Mouse (Mus musculus): ENCODE measurements around the gene Srebf1. TPM values are rescaled to one million over a fixed set of nuclear protein-coding genes. Genes with fewer than 3 reads are reported as not detected.

The Srebf1 gene
- total and polyA plus RNA-seq, 2 experiments, result 151 to 580 TPM

- Histone ChIP-seq H3K79me2 (ENCODE audit: control insufficient read depth, insufficient read depth, low read length) (no peaks in the 10 kb centered on the region), H3K36me3 (ENCODE audit: control insufficient read depth, insufficient read depth, low read length) (peaks cover 4% of the 10 kb centered on the region; the same call in 1 of the 2 replicates), H3K4me3 (ENCODE audit: insufficient read depth, low read depth, low read length) (no peak overlapping the region), H3K27ac (replicated peaks; ENCODE audit: insufficient read depth, low read depth, low read length) (no peak overlapping the region), H3K4me1 (ENCODE audit: control insufficient read depth, insufficient read depth, low read length) (no peaks in the 10 kb centered on the region; the same call in 1 of the 2 replicates), H3K9ac (ENCODE audit: low read depth, low read length) (no peak overlapping the region), H3K27me3 (ENCODE audit: control insufficient read depth, insufficient read depth, low read length) (no peaks in the 10 kb centered on the region)
- TF ChIP-seq POLR2A (IDR thresholded peaks at IDR 0.05; ENCODE audit: extremely low read depth, insufficient read depth, low read length) (no peak), CTCF (IDR thresholded peaks at IDR 0.05; ENCODE audit: low read depth, low read length) (no peak)
- WGBS, result 93% methylated on average over 3 of the region's 3 CpGs
- no peak for DNase-seq (ENCODE audit: extremely low read depth, low read depth, low spot score)
Measured at GRCm38 (mm10) chr11:60260743-60261142, 38.4 kb upstream of the Srebf1 start.

GRCm38 (mm10) chr11:60257696-60258095, 35.3 kb upstream of the Srebf1 start:
- no peaks in the 10 kb centered on the region for H3K4me1 ChIP-seq (ENCODE audit: control insufficient read depth, insufficient read depth, low read length)
- DNase-seq (ENCODE audit: extremely low read depth, low read depth, low spot score), result no peak
- peaks cover 11% of the 10 kb centered on the region; the same call in 1 of the 2 replicates for H3K36me3 ChIP-seq (ENCODE audit: control insufficient read depth, insufficient read depth, low read length)
- no peaks in the 10 kb centered on the region for H3K79me2 ChIP-seq (ENCODE audit: control insufficient read depth, insufficient read depth, low read length)
- H3K27ac ChIP-seq (replicated peaks; ENCODE audit: insufficient read depth, low read depth, low read length), result no peak overlapping the region
- H3K9ac ChIP-seq (ENCODE audit: low read depth, low read length), result no peak overlapping the region
- WGBS, result 86% methylated on average over 2 of the region's 2 CpGs
- H3K4me3 ChIP-seq (ENCODE audit: insufficient read depth, low read depth, low read length), result no peak overlapping the region
- H3K27me3 ChIP-seq (ENCODE audit: control insufficient read depth, insufficient read depth, low read length), result no peaks in the 10 kb centered on the region
- TF ChIP-seq CTCF (IDR thresholded peaks at IDR 0.05; ENCODE audit: low read depth, low read length), result no peak
- no peak for TF ChIP-seq POLR2A (IDR thresholded peaks at IDR 0.05; ENCODE audit: extremely low read depth, insufficient read depth, low read length)

- no peak for DNase-seq (ENCODE audit: extremely low read depth, low read depth, low spot score)
- H3K27ac ChIP-seq (replicated peaks; ENCODE audit: insufficient read depth, low read depth, low read length), result no peak overlapping the region
- no peaks in the 10 kb centered on the region for H3K4me1 ChIP-seq (ENCODE audit: control insufficient read depth, insufficient read depth, low read length)
- H3K27me3 ChIP-seq (ENCODE audit: control insufficient read depth, insufficient read depth, low read length), result no peaks in the 10 kb centered on the region
- H3K4me3 ChIP-seq (ENCODE audit: insufficient read depth, low read depth, low read length), result no peak overlapping the region
- no peak overlapping the region for H3K9ac ChIP-seq (ENCODE audit: low read depth, low read length)
- 71% methylated on average over 9 of the region's 9 CpGs for WGBS
- peaks cover 13% of the 10 kb centered on the region; the same call in 1 of the 2 replicates for H3K36me3 ChIP-seq (ENCODE audit: control insufficient read depth, insufficient read depth, low read length)
- TF ChIP-seq POLR2A (IDR thresholded peaks at IDR 0.05; ENCODE audit: extremely low read depth, insufficient read depth, low read length) (no peak), CTCF (IDR thresholded peaks at IDR 0.05; ENCODE audit: low read depth, low read length) (no peak)
- no peaks in the 10 kb centered on the region for H3K79me2 ChIP-seq (ENCODE audit: control insufficient read depth, insufficient read depth, low read length)
Measured at GRCm38 (mm10) chr11:60256713-60257112, 34.3 kb upstream of the Srebf1 start.

- TF ChIP-seq CTCF (IDR thresholded peaks at IDR 0.05; ENCODE audit: low read depth, low read length) (no peak), POLR2A (IDR thresholded peaks at IDR 0.05; ENCODE audit: extremely low read depth, insufficient read depth, low read length) (no peak)
- Histone ChIP-seq H3K79me2 (ENCODE audit: control insufficient read depth, insufficient read depth, low read length) (no peaks in the 10 kb centered on the region), H3K9ac (ENCODE audit: low read depth, low read length) (no peak overlapping the region), H3K36me3 (ENCODE audit: control insufficient read depth, insufficient read depth, low read length) (peaks cover 13% of the 10 kb centered on the region; the same call in 1 of the 2 replicates), H3K4me3 (ENCODE audit: insufficient read depth, low read depth, low read length) (no peak overlapping the region), H3K27me3 (ENCODE audit: control insufficient read depth, insufficient read depth, low read length) (no peaks in the 10 kb centered on the region), H3K27ac (replicated peaks; ENCODE audit: insufficient read depth, low read depth, low read length) (no peak overlapping the region), H3K4me1 (ENCODE audit: control insufficient read depth, insufficient read depth, low read length) (no peaks in the 10 kb centered on the region)
- WGBS, result 78% methylated on average over 6 of the region's 6 CpGs
- DNase-seq (ENCODE audit: extremely low read depth, low read depth, low spot score), result no peak
Measured at GRCm38 (mm10) chr11:60256176-60256681, 33.8 kb upstream of the Srebf1 start.

GRCm38 (mm10) chr11:60255639-60256038, 33.3 kb upstream of the Srebf1 start:
- WGBS, result 89% methylated on average over 3 of the region's 3 CpGs
- H3K36me3 ChIP-seq (ENCODE audit: control insufficient read depth, insufficient read depth, low read length), result peaks cover 13% of the 10 kb centered on the region; the same call in 1 of the 2 replicates
- no peaks in the 10 kb centered on the region for H3K4me1 ChIP-seq (ENCODE audit: control insufficient read depth, insufficient read depth, low read length)

GRCm38 (mm10) chr11:60255181-60255580, 32.8 kb upstream of the Srebf1 start:
- WGBS, result 96% methylated on average over 3 of the region's 3 CpGs
- no peaks in the 10 kb centered on the region for H3K27me3 ChIP-seq (ENCODE audit: control insufficient read depth, insufficient read depth, low read length)
- H3K9ac ChIP-seq (ENCODE audit: low read depth, low read length), result no peak overlapping the region
- TF ChIP-seq CTCF (IDR thresholded peaks at IDR 0.05; ENCODE audit: low read depth, low read length) (no peak), POLR2A (IDR thresholded peaks at IDR 0.05; ENCODE audit: extremely low read depth, insufficient read depth, low read length) (no peak)
- H3K4me1 ChIP-seq (ENCODE audit: control insufficient read depth, insufficient read depth, low read length), result no peaks in the 10 kb centered on the region
- H3K36me3 ChIP-seq (ENCODE audit: control insufficient read depth, insufficient read depth, low read length), result peaks cover 13% of the 10 kb centered on the region; the same call in 1 of the 2 replicates
- no peak for DNase-seq (ENCODE audit: extremely low read depth, low read depth, low spot score)
- H3K27ac ChIP-seq (replicated peaks; ENCODE audit: insufficient read depth, low read depth, low read length), result no peak overlapping the region
- H3K79me2 ChIP-seq (ENCODE audit: control insufficient read depth, insufficient read depth, low read length), result no peaks in the 10 kb centered on the region
- H3K4me3 ChIP-seq (ENCODE audit: insufficient read depth, low read depth, low read length), result no peak overlapping the region

More at GRCm38 (mm10) chr11:60255639-60256038, 33.3 kb upstream of the Srebf1 start:
- DNase-seq (ENCODE audit: extremely low read depth, low read depth, low spot score), result no peak
- Histone ChIP-seq H3K27ac (replicated peaks; ENCODE audit: insufficient read depth, low read depth, low read length) (no peak overlapping the region), H3K27me3 (ENCODE audit: control insufficient read depth, insufficient read depth, low read length) (no peaks in the 10 kb centered on the region), H3K79me2 (ENCODE audit: control insufficient read depth, insufficient read depth, low read length) (no peaks in the 10 kb centered on the region), H3K4me3 (ENCODE audit: insufficient read depth, low read depth, low read length) (no peak overlapping the region), H3K9ac (ENCODE audit: low read depth, low read length) (no peak overlapping the region)
- TF ChIP-seq POLR2A (IDR thresholded peaks at IDR 0.05; ENCODE audit: extremely low read depth, insufficient read depth, low read length), result no peak
- no peak for TF ChIP-seq CTCF (IDR thresholded peaks at IDR 0.05; ENCODE audit: low read depth, low read length)

Measured in liver, adult 2 months (tissue).